Mouse (Mus musculus) erythroblast, embryonic 14.5 days (primary cell): Measurements from ENCODE around the gene Kcnab2. TPM values are rescaled to one million over a fixed set of nuclear protein-coding genes. Genes with fewer than 3 reads are reported as not detected.

Source experiments
- H3K27me3 ChIP-seq: 2 replicates; pipeline ENCODE4 v1.6.1; 2012; ENCODE audit warnings: inconsistent platforms; ENCODE audit not compliant: control insufficient read depth
- H3K36me3 ChIP-seq: 2 replicates; pipeline ENCODE4 v1.6.1; 2012; ENCODE audit warnings: mild to moderate bottlenecking, inconsistent platforms; ENCODE audit not compliant: control insufficient read depth
- H3K4me1 ChIP-seq: 2 replicates; pipeline ENCODE4 v1.6.1; 2012; ENCODE audit warnings: inconsistent platforms; ENCODE audit not compliant: control insufficient read depth
- H3K4me3 ChIP-seq: replicated peaks from 2 replicates; pipeline ENCODE3; 2012; ENCODE audit warnings: moderate library complexity, mild to moderate bottlenecking, inconsistent platforms
- H3K9me3 ChIP-seq: 2 replicates; pipeline ENCODE4 v1.6.1; 2012; ENCODE audit warnings: low read length, inconsistent platforms, mixed read lengths; ENCODE audit not compliant: control insufficient read depth
- GATA1 ChIP-seq: IDR thresholded peaks from 2 replicates; pipeline ENCODE4 v1.6.1; 2012; ENCODE audit warnings: low read length, inconsistent platforms, mixed read lengths
- TAL1 ChIP-seq: IDR thresholded peaks from 3 replicates; pipeline ENCODE4 v1.6.1; 2012; ENCODE audit warnings: low read length, inconsistent platforms, mixed read lengths
- polyA plus RNA-seq: library from polyadenylated mRNA; stranded (reverse); fragments of >175 nt; gene quantifications from 2 replicates; pipeline ENCODE4 v1.2.3, GENCODE M21; 2012

The Kcnab2 gene
- polyA plus RNA-seq, 1 experiment, result 0.19 TPM

DNA sequence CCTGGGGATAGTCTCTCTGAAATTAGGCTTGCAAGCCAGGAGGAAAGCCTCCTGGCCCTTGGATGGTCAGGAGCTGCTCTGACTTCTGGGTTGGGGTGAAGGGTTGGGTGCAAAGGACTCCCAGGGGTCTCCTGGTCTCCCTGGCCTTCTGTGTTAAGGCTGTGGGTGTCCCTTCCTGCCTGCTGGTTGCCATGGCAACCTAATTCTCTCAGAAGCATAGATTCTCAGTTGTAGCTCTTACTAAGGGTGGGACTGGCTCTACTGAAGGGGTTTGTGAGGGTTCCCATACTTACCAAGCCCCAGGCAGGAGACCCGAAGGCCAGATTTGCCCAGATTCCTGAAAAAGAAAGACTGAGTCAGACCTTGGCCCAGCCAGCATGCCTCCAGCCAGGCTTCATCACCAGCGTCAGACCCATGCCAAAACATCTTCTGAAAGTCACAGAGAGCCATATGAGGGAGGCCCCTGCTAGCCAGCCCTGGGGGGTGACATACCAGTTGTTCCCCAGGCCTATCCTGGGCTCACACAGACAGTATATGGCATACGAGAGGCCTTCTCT, 65.1 kb downstream of the Kcnab2 start:
- Histone ChIP-seq H3K36me3 (no peaks in the 10 kb centered on the region), H3K4me1 (no peaks in the 10 kb centered on the region), H3K9me3 (no peaks in the 10 kb centered on the region), H3K4me3 (no peak overlapping the region), H3K27me3 (no peaks in the 10 kb centered on the region)
- TF ChIP-seq GATA1, result no peak
- no peak for TF ChIP-seq TAL1

DNA sequence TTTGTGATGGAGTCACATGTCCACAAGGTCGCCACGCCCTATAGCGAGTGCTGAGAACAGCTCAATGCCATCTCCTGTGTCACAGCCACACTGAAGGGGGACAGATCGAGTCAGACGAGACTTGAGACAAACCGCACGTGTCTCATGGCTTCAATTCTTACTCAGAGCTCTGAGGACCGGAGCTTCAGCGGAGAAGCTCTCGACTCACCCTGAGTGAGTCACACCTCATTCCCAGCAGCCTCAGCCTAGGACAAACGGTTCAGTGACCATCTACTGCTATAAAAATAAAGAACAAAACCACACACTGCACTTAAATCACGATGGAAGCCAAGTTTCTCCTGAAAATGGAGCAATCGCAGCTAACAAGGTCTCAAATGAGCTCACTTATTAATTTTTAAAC, 66.7 kb downstream of the Kcnab2 start:
- H3K9me3 ChIP-seq, result no peaks in the 10 kb centered on the region
- TF ChIP-seq GATA1 (no peak), TAL1 (no peak)
- no peaks in the 10 kb centered on the region for H3K4me1 ChIP-seq
- H3K27me3 ChIP-seq, result no peaks in the 10 kb centered on the region
- no peaks in the 10 kb centered on the region for H3K36me3 ChIP-seq
- H3K4me3 ChIP-seq, result no peak overlapping the region

DNA sequence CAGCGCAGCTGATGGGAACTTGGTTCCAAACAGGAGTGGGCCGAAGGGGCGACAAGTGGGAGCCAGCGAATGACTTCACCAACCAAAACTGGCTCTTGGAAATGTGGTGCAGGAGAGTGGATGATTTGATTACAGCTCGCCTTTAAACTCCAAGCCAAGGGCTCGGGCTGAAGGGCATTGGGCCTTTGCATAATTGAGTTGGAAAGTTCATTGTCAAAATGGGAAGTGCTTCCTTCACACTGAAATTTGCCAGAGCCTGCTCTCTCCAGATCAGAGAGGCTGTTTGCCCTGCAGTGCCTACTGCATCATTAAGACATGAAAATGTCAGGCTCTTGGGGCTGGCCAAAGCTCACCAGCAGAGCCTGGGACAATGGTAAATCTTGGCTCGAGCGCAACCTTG, 71.1 kb downstream of the Kcnab2 start:
- no peaks in the 10 kb centered on the region for H3K27me3 ChIP-seq
- no peaks in the 10 kb centered on the region for H3K9me3 ChIP-seq
- no peaks in the 10 kb centered on the region for H3K36me3 ChIP-seq
- TF ChIP-seq TAL1 (no peak), GATA1 (no peak)
- H3K4me3 ChIP-seq, result no peak overlapping the region
- no peaks in the 10 kb centered on the region for H3K4me1 ChIP-seq

DNA sequence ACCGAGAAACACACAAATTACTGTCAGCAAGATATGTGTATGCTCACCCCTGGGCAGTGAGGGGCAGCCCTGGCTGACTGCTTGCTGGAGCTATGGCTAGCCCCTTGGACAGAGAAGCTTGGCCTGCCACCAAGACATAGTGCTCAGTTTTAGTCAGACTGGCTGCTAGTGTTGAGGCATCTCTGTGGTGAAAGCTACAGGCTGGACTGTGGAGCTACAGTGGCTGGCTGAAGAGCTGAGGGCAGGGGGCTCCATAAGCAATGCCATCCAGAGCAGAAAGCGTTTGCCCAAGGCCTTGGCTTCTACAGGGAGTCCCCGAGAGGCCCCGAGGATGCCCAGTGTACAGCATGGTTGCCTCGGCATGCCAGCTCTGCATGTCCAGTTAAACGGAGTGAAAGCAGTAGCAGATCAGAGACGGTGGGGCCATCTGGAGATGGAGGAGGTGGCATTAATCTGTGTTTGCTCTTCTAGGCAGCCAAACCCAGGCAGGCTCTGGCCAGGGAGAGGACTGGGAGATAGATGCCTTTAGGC, 71.9 kb downstream of the Kcnab2 start:
- Histone ChIP-seq H3K9me3 (no peaks in the 10 kb centered on the region), H3K4me1 (no peaks in the 10 kb centered on the region), H3K36me3 (no peaks in the 10 kb centered on the region), H3K27me3 (no peaks in the 10 kb centered on the region), H3K4me3 (no peak overlapping the region)
- TF ChIP-seq TAL1 (no peak), GATA1 (no peak)

DNA sequence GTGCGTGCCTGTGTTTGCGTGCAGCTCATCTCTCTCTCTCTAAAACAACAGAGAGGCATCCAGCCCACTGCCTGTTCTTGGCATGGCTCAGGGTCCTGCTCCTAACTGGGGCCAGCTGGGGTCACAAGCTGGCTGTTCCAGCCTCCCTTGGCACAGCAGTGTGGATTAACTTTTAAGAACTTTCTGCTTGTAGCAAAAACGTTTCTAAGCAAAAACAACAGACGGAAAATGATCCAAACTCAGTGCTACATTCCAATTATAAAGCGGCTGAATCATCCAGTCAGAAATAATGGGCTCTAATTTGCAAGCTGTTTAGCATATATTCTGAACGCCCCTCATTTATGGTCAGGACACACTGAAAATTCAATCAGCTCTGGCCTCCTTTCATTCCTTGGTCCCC, 72.5 kb downstream of the Kcnab2 start:
- Histone ChIP-seq H3K27me3 (no peaks in the 10 kb centered on the region), H3K4me1 (no peaks in the 10 kb centered on the region), H3K36me3 (no peaks in the 10 kb centered on the region), H3K9me3 (no peaks in the 10 kb centered on the region), H3K4me3 (no peak overlapping the region)
- no peak for TF ChIP-seq GATA1
- no peak for TF ChIP-seq TAL1

DNA sequence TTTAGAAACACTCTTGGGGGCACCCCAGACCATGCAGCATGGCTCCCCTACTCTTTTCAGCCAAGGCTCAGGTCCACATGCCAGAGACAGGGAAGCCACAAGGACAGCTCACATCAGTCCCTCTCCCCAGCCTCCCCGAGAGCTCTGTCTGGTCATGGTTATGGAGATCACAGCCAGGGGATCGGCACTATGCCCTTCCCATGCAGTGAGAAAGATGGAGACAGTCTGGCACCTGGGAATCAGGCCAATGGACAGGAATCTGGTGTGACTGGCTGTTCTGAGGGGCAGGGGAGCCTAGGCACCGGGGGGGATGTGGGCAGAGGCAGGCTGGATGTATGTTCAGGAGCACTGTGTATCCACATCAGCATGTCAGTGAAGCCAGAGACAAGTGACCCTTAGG, 78.7 kb downstream of the Kcnab2 start:
- Histone ChIP-seq H3K4me3 (no peak overlapping the region), H3K9me3 (no peaks in the 10 kb centered on the region), H3K36me3 (no peaks in the 10 kb centered on the region), H3K27me3 (no peaks in the 10 kb centered on the region), H3K4me1 (no peaks in the 10 kb centered on the region)
- TF ChIP-seq GATA1 (no peak), TAL1 (no peak)

DNA sequence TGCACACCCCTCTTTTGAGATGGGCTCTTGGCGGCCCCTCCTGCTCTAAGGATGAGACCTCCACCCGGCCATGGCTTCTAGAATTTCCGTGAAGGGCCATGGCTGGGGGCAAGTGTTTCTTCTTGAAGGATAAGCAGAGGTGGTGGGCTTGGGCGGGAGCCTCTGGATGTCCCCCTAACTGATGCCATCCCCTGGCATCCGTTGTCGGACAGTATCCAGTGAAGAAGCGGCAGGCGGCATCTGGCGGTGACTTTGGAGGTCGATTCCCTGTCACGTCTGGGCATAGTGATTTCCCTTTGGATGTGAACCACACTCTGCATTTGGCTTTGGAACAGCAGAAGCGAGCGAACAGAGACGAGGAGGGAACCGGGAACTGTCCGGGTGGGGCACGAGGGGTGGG, 85.0 kb downstream of the Kcnab2 start:
- Histone ChIP-seq H3K9me3 (no peaks in the 10 kb centered on the region), H3K27me3 (no peaks in the 10 kb centered on the region), H3K36me3 (no peaks in the 10 kb centered on the region), H3K4me3 (no peak overlapping the region), H3K4me1 (no peaks in the 10 kb centered on the region)
- TF ChIP-seq GATA1 (no peak), TAL1 (no peak)

DNA sequence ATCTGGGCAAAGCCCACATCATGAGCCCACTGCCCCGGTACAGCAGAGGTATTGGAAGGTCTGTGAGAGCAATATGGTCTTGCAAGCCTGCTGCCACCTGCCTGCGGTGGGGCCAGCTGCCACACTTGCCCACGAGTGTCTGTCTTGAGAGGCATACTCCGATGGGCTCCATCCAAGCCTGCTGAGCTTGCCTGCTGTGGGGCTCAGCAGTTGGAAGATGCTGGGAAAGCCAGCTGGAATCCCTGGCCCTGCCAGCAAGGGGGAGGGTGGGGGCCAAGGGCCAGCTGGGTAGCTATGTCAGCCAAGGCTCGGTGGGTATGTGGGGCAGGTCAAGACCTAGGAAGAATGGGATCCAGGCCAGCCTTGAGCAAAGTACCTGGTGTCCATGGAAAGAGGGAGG, 85.5 kb downstream of the Kcnab2 start:
- Histone ChIP-seq H3K4me3 (no peak overlapping the region), H3K4me1 (no peaks in the 10 kb centered on the region), H3K36me3 (no peaks in the 10 kb centered on the region), H3K27me3 (no peaks in the 10 kb centered on the region), H3K9me3 (no peaks in the 10 kb centered on the region)
- TF ChIP-seq GATA1, result no peak
- TF ChIP-seq TAL1, result no peak

DNA sequence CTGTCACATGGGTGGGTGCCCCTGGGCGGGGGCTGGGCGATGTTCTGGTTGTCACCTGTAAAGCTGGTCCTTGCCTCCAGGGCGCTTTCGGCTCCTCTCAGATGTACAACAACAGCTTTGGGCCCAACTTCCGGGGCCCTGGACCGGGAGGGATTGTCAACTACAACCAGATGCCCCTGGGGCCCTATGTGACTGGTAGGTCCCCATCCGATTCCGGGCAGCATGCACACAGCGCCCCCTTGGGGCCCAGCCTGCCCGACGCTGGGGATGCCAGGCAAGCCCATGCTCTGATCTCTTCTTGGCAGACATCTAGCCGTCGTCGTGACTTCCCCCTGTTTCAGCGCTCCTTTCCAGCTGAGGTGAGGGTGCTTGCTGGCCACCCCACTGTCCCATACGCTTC, 92.0 kb downstream of the Kcnab2 start:
- TF ChIP-seq GATA1 (no peak), TAL1 (no peak)
- Histone ChIP-seq H3K4me1 (no peaks in the 10 kb centered on the region), H3K4me3 (no peak overlapping the region), H3K27me3 (no peaks in the 10 kb centered on the region), H3K9me3 (no peaks in the 10 kb centered on the region), H3K36me3 (no peaks in the 10 kb centered on the region)
